17 mouse cellular contexts compared by ENCODE assay signal in the genomic region with DNA sequence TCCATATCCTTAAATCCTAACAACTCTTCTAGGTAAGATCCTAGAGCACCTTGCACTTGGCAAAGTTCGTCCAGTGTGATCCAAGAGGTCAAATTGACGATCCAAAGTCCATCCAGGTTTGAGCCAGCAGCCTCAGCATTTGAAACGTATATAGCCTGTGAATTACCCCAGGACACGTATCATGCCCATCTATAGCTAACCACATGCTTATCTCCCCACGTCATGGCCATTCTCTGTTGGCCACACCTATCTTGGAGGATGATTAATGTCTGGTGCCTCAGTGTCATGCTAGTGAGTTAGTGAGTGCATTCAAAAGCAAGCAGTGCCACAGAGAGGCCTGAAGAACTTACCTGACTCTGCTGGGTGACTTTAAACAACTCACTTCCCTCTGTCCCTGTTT.
A peak's percentile ranks its signal among the peaks of the same experiment; 100 is the strongest.
DNase-seq lines count a peak whose midpoint lies in the region; TF ChIP-seq lines count a peak whose summit lies in the region.
"Had no signal": no experiment of that assay in that cellular context is flagged by ENCODE, and none has a peak within 500 bp of the region (broad histone marks: within the 10 kb centered on the region; RNA-seq: fewer than 3 reads in every experiment).

No protein-coding gene starts in this region.

- no peaks in the 10 kb centered on the region for H3K9me3 ChIP-seq in MEL (replicated peaks; ENCODE audit: insufficient read depth, low read length)

- H3K79me2 ChIP-seq in MEL (ENCODE audit: control insufficient read depth, insufficient read depth, low read length, poor library complexity): no peaks in the 10 kb centered on the region

- no peaks in the 10 kb centered on the region for H3K27me3 ChIP-seq in MEL (ENCODE audit: control insufficient read depth in 1 of 2, insufficient read depth in 2 of 2, low read length in 2 of 2)
- no peaks in the 10 kb centered on the region for H3K27me3 ChIP-seq in cerebellum, adult 2 months (ENCODE audit: control insufficient read depth, insufficient read depth, low read length)
- H3K27me3 ChIP-seq: CH12.LX, Patski had no signal

- no peak for TF ChIP-seq POLR2A in MEL (IDR thresholded peaks at IDR 0.05; ENCODE audit: control insufficient read depth in 1 of 2, insufficient read depth in 1 of 2, low read depth in 1 of 2, low read length in 2 of 2, poor library complexity in 1 of 2)
- TF ChIP-seq POLR2A in cerebellum, adult 2 months (IDR thresholded peaks at IDR 0.05; ENCODE audit: borderline replicate concordance, insufficient read depth, low read length): no peak

- H3K9ac ChIP-seq in MEL (ENCODE audit: control insufficient read depth, low read depth, low read length, poor library complexity, severe bottlenecking): no peak overlapping the region

- peaks cover 0 to 12% of the 10 kb centered on the region in 2 experiments; a peak in 2 of 4 replicates for H3K36me3 ChIP-seq in MEL (ENCODE audit: control insufficient read depth in 1 of 2, insufficient read depth in 2 of 2, low read length in 2 of 2)
- H3K36me3 ChIP-seq: G1E had no signal

- peak; percentile 45 for DNase-seq in MEL (ENCODE audit: low read depth, low spot score)
- no peak for DNase-seq in cerebellum, adult 2 months
- DNase-seq: adrenal gland, adult 2 months; adrenal gland, adult 8-10 months; adrenal gland, postnatal 10 days; adrenal gland, postnatal 14 days; adrenal gland, postnatal 25 days; adrenal gland, postnatal 36 days; B cell, adult 2 months; cerebellum, adult 11 months; cerebellum, adult 11-12 months; cerebellum, adult 18-20 months; cerebellum, adult 8-10 months; cerebellum, adult 9-10 months had no signal

- H3K4me3 ChIP-seq in MEL (ENCODE audit: control insufficient read depth in 1 of 2, insufficient read depth in 1 of 2, low read depth in 2 of 2, low read length in 2 of 2): no peak overlapping the region
- no peak overlapping the region for H3K4me3 ChIP-seq in cerebellum, adult 2 months (replicated peaks; ENCODE audit: insufficient read depth, low read depth, low read length)

- WGBS in cerebellum, adult 2 months: 88% methylated on average over 5 of the region's 5 CpGs

- H3K4me1 ChIP-seq in MEL (ENCODE audit: control insufficient read depth in 1 of 2, insufficient read depth in 2 of 2, low read length in 2 of 2): peaks cover 0 to 14% of the 10 kb centered on the region in 2 experiments; a peak in 3 of 4 replicates
- H3K4me1 ChIP-seq in cerebellum, adult 2 months (ENCODE audit: control insufficient read depth, insufficient read depth, low read length): no peaks in the 10 kb centered on the region

- no peak for TF ChIP-seq RAD21 in MEL (IDR thresholded peaks at IDR 0.05; ENCODE audit: low read depth, low read length)

- TF ChIP-seq CTCF in MEL (IDR thresholded peaks at IDR 0.05 in 2 of 3, conservative IDR thresholded peaks at IDR 0.05 in 1 of 3; ENCODE audit: control insufficient read depth in 1 of 3, insufficient read depth in 1 of 3, low read depth in 2 of 3, low read length in 3 of 3, poor library complexity in 1 of 3, severe bottlenecking in 1 of 3): no peak
- no peak for TF ChIP-seq CTCF in cerebellum, adult 2 months (IDR thresholded peaks at IDR 0.05; ENCODE audit: borderline replicate concordance, insufficient read depth, low read depth, low read length)

- H3K27ac ChIP-seq in MEL (ENCODE audit: control insufficient read depth, low read depth, low read length): no peak overlapping the region
- no peak overlapping the region for H3K27ac ChIP-seq in cerebellum, adult 2 months (ENCODE audit: insufficient read depth, low read length)

- peak; percentile 31 to 50; a peak in 2 of 4 replicates for TF ChIP-seq EP300 in MEL (IDR thresholded peaks at IDR 0.05; ENCODE audit: low read depth in 1 of 2, low read length in 2 of 2)

TF ChIP-seq in MEL, 35 proteins besides CTCF, POLR2A, EP300 and RAD21:
- TF ChIP-seq MYC (IDR thresholded peaks at IDR 0.05; ENCODE audit: low read depth, low read length): no peak
- no peak for TF ChIP-seq ZNF384 (IDR thresholded peaks at IDR 0.05; ENCODE audit: low read depth, low read length)
- peak; percentile 63; the same call in 1 of the 2 replicates for TF ChIP-seq GATA1 (IDR thresholded peaks at IDR 0.05; ENCODE audit: low read depth, low read length)
- no peak for TF ChIP-seq JUND (IDR thresholded peaks at IDR 0.05; ENCODE audit: low read depth, low read length)
- TF ChIP-seq MAX (IDR thresholded peaks at IDR 0.05; ENCODE audit: low read length): no peak
- TF ChIP-seq NRF1 (IDR thresholded peaks at IDR 0.05; ENCODE audit: insufficient read depth, low read depth, low read length, poor library complexity, severe bottlenecking): no peak
